Mouse (Mus musculus) left cerebral cortex, postnatal 14 days (tissue): Measurements from ENCODE around the gene Slc5a5. TPM values are rescaled to one million over a fixed set of nuclear protein-coding genes. Genes with fewer than 3 reads are reported as not detected.

Experiments
- DNase-seq, 2 experiments: peaks; one replicate each; pipeline ENCODE4 v3.0.0; 2021 to 2022; ENCODE audit warnings: low spot score in 2 of 2, mixed read lengths in 1 of 2
- intact Hi-C: fragments of 180-260 bp; cut with DNase I; formaldehyde crosslinking; loops from one replicate; pipeline ENCODE4 v1.15.1; 2025
- total RNA-seq, 2 experiments: library from RNA; stranded (reverse); gene quantifications; 2 replicates each; pipeline ENCODE4 v1.2.3; 2021

Gene Slc5a5
- total RNA-seq, 2 experiments from 2014 or later, result 8.4 to 10.3 TPM

DNA sequence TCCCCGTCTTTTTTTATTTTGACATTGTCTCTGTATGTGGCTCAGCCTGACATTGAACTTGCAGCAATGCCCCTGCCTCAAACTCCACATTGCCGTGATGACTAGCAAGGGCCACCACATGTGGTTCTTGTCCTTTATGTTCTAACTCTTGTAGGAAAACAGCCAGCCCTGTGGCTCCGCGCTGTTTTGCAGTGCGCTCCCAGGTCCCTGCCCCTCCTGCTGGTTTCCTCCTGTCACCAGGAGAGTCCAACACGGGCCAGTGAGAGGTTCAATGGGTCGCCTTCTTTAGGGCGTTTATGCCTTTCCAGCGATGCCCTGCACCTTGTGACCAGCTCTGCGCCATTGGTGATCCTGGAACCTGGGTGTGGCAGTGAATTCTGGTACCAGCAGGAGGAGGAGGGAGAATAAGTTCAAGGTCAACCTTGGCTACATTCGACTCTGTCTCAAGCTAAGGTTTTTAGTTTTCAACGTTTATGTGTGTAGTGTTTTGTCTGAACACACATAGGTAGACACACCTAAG, 26.5 kb downstream of the Slc5a5 start:
- intact Hi-C loops, result no loop called here
- DNase-seq, result no peak

DNA sequence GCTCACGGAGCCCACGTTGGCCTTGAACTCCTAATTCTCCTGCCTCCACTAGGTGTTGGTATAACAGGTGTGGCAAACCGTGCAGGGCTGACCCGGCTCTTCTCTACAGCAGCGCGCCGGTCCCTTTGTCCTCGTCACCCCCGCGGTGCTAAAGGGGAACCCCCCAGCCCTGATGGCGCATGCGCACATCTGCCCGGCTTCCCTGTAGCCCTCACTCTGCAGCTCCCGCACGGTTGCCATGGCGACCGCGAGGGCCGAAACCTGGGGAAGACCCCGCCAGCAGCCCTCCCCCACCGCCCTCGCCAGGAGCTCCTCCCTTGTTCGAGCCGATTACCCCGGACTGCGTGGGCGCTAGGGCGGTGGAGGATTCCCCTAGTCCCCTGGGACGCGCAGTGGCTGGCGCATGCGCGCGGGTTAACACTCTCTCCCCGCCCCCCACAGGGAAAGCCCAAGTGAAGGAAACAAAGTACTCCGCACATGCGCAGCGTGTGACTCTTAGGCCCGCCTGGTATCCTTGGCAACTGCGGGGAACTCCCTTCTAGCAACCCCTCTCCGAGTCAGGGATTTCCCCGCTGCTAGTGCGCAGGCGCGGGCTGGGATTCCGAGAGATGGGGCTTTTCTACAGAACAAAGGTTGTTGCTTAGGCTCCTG, 27.1 kb downstream of the Slc5a5 start:
- intact Hi-C loops, result no loop called here

DNA sequence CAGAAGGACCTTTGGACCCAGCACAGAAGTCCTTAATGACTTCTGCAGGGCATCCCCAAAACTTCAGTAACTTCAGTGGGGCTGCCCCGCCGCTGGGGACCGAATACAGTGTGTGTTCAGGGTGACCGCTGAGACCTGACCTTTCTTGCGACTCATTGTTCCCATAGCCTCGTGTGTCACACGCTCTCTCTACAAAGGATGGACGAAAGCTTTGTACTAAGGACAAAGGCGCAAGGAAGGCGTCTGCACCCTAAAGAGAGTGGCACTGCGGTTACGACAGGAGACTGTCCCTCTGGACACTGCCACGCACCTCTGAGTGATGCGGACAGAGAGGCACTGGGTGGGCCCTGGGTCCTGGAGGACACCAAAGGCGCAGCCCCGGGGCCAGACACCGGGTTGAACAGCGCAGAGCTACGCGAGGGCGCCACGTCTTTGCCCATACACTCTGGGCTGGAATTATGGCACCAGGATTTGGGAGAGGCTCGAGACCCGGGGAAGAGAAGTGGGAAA, 27.8 kb downstream of the Slc5a5 start:
- no peak for DNase-seq
- intact Hi-C loops, result no loop called here

More for the DNA sequence above, 27.1 kb downstream of the Slc5a5 start:
- DNase-seq, result peak; percentile 100

DNA sequence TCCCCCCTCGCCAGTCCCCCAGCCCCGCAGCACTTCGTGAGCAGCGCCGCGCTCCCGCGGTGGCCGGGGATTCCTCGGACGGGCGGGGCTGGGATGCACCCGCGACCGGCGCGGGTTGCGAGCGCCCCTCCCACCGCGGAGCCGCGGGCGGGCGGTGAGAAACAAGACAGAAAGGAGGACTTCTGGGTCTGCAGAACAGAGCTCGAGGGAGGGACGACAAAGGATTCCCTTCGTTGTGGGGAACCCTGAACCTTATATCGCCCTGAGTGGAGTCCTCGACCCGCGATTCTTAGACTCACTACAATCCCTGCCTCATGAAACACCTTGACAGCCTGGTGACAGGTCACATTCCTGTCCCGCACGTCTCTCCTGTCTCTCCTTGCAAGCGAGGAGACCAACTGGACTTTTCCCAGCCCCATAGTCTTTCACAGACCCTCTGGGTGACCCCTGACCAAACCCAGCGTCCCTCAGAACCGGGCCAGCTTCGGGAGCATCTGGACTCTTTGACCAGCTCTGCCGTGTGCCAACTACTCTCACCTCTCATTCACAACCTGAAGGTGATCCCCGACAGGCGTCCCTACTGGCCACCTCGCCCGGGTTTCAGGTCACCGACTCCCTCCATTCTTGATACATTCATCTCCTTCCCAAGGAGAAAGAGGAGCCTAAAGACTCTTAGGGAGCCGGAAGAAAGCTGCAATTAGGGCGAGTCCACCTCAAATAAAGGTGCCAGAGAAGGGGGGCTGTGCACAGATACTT, 28.4 kb downstream of the Slc5a5 start:
- intact Hi-C loops, result no loop called here
- DNase-seq, result no peak

DNA sequence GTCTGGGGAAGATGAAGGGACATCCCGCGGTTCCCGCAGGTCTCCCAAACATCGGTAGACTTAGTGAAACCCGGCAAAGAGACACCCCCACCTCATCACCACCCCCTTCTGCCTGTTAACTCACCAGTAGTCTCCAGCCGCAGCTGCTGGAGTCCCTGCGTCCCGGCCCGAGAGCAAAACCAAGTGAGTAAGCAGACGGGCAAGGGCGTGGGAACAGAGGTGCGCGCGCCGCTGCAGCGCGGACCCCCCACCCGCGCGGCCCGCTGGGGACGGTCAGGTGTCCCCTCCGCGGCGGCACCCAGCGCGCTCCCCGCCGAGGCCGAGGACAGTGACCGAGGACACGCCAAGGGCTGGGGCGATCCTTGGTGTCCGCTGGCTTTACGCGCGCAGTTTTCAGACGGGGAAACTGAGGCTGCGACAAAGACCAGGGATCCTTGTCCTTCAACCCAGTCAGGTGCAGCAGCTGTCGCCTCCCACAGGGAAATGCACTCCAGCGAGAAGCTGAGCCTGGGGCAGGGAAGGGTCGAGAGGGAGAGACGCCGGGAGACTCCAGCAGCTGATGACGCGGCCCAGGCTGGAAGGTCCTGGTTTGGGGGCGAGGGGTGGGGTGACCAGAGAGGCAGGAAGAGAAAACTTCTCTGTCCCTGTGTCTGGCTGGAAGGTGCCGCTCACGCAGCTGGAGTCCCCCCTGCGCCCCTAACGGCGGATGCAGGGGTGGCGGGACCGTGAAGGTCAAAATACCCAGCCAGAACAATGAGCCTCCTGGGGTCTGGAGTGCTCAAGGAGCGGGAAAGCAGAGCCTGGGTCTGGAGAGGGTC, 29.5 kb downstream of the Slc5a5 start, which contains the start of gene Kcnn1:
Kcnn1 (minus strand) TSS at position 435 of the 818 bp plus-strand sequence.
- intact Hi-C loops, result no loop called here
- no peak for DNase-seq

DNA sequence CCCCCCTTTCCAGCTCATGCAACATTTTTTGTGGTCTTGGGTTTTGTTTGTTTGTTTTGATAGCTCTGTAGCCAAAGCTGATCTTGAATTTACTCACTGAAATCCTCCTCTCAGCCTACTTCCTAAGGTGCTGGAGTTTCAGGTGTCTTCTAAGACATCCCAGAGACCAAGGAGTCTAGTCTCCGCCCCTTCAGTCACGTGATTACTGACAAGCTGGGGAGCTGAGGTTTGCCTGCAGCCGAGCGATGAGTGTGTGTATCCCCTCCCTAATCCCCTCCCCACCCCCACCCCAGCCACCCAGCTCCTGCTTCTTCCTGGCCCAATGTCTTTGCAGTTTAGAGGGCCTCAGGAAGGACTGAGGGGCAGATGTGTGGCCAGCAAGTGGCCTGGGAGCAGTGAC, 35.0 kb downstream of the Slc5a5 start:
- intact Hi-C loops, result no loop called here
- DNase-seq, result no peak

DNA sequence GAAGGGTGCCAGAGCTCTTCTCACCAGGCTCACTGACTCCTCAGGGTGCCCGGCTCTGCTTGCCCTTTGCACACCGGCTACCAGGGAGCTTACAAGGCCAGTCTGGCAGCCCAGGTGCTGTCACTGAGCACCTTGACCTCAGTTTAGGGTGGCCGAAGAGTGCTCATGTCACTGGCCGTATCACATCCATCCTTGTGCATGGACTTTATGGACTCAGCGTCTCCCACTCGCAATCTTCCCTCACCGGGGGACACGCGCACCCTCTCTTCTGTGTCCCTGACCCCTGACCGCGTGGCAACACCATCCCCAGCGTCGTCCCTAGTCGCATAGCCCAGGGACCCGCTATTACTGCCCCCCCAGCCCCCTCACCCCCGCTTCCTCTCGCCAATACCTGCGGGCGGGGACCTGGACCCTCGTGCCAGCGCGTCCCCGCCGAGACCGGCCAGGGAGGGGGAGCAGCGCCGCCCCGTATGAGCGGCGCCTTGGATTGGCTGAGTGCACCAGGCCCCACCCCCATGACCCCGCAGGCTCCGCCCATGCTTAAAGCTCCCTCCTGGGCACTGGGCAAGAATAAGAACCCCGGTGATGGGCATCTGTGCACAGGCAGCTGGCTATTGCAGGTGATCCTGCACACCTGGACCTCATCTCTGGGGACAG, 35.9 kb downstream of the Slc5a5 start:
- intact Hi-C loops, result no loop called here
- peak; percentile 62 to 77 for DNase-seq

DNA sequence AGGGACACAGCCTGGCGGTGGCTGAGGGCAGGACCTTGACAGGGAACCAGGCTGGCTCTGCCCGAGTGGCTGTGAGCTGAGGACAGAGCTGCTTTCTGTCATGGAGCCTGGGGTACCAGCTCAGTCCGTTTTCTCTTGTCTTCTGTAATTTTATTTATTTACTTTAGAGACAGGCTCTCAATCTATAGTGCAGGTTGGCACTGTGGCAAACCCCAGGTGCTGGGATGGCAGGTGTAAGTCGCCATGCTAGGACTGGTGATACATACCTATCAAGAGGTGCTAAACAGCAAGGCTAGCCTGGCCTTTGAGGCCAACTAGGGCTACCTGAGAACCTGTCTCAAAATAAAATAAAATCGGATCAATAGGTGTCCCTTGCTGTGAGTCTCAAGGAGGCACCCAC, 36.5 kb downstream of the Slc5a5 start:
- DNase-seq, result no peak
- intact Hi-C loops, result no loop called here

DNA sequence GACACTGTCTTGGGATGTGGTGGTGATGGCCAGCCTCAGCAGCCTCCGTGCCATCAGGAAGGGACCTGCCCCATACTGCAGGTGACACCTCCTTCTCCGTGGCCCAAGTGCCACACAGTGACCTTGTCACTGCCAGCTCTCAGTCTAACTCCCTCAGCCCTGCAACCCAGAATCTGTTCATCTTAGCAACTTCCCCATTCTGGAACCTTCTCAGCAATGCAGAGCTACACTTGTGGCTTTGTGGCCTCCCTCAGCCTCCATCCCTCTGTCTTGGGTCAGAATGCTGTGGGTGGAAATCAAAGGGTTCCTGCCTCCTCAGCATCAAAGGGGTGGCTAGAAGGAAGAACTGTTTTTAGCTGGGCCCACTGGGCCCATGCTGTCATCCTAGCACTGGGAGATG, 38.7 kb downstream of the Slc5a5 start:
- DNase-seq, result no peak
- intact Hi-C loops, result no loop called here

DNA sequence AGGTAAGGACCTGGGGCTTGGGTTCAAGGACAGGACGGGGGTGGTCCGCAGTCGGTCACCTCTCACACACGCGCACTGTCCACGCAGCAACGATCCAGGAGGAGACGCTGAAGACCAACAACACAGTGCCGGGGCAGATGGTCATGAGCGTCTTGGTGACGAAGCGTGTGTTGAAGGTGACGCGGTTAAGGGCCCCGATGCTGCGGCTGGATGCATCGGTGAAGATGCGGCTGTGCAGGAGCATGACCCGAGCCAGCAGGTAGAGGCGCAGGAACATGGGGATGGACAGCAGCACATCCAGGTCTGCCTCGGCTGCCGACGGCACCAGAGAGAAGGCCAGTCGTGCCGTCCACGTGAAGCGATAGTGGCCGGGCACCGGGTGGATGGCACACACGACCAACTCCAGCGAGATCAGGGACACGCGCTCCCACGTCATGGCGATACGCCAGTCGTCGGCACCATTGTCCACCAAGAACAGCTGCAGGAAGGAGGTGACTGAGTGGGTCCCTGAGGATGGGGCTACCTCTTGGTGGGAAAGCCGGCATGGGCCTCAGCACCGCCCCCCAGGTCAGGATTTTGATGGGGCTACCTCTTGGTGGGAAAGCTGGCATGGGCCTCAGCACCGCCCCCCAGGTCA, 39.8 kb downstream of the Slc5a5 start:
- intact Hi-C loops, result no loop called here
- no peak for DNase-seq

DNA sequence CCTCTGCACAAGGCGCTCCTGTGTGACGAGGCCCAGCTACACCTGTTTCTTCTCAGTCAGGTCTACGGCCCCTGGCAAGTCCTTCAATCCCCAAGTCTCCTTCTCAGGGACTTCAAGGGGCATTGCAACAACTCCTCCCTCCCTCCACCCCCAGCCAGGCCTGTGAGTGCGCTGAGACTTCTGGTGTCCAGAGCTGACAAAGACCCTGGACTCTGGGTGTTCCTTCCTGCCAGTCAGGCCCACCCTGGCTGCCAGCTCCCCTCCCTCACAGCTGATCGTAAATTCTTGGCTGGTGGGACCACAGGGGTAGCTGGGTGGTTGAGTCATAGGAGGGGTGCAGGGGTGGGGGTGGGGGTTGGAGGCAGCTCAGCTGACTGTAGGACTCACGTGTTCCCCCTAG, 40.7 kb downstream of the Slc5a5 start:
- no peak for DNase-seq
- intact Hi-C loops, result no loop called here

DNA sequence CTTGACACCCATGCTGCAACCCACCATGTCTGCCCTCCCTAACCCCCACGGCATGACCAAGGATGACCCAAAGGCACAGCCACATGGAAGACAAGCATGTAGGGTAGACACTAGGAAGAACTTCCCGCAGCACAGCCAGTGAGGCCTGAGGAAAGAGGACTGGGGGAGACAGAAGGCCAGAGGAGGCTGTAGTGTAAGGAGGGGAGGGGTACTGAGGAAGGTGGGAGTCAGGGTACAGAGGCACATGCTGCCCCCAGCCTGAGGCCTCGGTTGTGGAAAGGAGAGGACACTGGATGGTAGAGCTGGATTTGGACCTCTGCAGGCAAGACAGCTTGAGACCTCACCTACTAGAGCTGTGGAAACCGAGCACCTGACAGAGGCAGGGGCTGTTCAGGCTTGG, 41.6 kb downstream of the Slc5a5 start:
- intact Hi-C loops, result no loop called here

DNA sequence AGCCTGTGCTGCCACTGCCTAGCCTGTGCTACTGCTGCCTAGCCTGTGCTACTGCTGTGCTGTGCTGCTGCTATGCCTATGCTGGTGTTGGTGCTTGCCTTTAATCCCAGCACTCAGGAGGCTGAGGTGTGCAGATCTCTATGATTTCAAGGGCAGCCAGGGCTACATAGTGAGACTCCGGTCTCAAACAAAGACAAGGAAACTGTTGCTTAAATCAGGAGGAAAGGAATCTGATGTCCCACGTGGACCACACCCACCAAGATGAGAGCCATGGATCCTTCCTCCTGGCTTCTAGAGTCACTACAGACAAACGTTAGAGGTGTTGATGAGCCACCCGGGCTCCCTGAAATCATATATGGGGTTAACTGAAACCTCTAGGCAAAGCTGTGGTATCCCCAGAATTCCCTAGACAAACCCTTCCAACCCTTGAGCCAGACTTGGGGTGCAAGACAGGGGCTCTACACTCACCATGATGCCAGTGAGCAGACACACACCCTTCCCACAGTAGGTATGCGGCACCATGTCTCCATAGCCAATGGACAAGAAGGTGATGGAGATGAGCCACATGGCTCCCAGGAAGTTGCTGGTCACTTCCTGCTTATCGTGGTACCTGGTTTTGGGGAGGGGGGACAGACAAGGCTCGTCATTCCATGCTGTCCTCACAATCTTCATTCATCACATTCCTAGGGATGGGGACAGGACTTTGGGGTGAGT, 42.3 kb downstream of the Slc5a5 start:
- intact Hi-C loops, result no loop called here

More for the DNA sequence above, 41.6 kb downstream of the Slc5a5 start:
- no peak for DNase-seq

DNA sequence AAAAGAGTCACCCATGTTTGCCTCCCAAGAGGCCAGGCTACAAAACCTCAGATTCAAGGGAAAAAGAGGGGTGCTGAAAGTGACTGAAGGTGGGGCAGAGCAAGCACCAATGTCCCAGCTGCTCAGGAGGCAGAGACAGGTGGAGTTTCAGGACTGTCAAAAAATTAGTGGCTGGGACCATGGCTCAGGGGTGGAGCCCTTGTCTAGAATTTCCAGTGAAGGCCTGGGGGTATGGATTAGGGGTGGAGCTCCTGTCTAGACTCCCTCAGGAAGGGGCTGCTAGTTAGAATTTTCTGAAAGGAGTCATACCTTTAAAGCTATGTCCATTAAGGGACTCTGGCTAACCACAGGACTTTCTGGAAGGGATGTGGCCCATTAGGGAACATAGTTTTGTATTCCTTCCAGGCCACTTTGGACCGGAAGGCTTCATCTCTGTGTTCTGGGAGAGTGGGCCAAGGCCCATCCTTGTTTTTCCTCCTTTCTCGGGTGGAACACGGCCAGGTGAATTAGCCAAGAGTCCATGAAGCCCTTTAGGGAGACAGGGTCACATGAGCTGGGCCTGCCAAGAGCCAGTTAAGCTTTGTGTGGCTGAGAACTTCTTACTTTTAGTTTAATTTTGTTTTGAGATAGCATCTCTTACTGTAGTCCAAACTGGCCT, 43.1 kb downstream of the Slc5a5 start:
- DNase-seq, result no peak
- intact Hi-C loops, result no loop called here

More for the DNA sequence above, 42.3 kb downstream of the Slc5a5 start:
- DNase-seq, result no peak

DNA sequence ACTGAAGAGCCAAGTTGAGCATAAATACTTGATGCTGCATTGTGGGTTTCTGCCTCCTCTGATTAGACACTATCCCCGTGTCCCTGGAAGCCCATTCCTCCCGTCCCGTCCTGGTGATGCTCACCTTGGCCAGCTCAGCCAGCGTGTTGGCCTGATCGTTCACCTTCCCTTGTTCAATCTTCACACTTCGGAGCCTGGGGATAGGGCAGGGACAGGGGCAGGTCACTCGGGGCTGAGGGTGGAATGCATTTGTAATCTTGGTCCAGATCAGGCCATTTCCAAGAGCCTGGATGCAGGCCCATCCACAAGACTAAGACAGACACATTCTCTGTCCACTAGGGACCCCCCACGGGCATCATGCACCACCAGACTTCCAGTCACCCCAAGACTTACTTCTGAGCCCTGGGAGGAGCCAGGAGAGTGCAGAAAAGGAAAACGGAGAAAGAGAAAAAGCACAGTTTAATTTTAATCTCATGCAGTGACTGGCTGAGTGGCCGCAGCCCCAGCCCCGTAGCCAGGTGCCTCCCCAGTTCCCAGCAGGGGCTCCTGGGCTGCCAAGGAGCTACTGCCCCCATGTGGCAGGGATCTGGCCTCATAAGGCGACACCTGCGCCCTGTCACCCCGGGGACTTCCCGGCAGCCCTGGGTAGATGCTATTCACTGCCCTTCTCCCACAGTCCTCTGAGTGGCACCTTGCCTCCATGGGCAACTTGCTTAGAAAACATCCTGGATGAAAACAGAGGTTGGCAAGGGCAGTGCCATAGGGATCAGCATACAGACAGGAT, 46.0 kb downstream of the Slc5a5 start:
- intact Hi-C loops, result no loop called here
- DNase-seq, result no peak

DNA sequence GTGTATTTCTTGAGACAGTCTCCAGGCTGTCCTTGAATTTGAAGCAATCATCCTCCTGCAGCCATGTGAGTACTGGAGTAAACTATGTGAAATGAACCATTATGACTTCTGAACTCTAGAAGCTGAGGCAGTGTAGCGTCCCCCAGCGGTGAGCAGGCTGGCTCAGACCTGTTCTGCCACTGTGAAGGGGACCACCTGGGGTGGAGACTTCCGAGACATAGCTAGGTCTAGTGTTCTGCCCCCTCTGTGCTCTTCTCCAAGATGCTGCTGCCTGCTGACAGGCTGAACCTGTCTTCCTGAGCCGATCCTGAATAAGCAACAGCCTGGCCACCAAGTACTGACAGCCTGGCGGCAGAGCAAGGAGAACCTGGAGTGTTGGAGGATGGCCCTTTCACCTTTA, 47.4 kb downstream of the Slc5a5 start:
- no peak for DNase-seq
- intact Hi-C loops, result no loop called here

DNA sequence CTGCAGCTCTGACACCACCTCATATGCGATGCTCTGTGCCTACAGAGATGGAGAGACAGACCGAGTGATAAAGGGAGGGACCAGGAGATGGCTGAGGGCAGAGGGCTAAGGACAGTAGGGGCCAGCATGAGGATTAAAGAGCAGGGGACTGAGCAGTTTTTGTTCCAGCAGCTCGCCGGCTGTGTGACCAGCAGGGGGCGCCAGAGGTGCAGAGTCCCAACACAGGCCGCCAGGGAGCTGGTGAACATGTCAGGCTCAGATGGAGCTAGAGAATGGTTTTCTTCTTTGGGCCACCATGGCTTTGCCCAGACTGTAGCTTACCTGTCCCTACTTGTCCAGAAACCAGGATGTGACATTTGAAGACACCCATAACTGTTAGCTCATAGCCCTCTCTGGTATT, 48.0 kb downstream of the Slc5a5 start:
- DNase-seq, result peak; percentile 89 to 90
- intact Hi-C loops, result loop anchor here (1.0 to 5.0 kb wide), 2 partner anchors 25 to 77 kb away; no protein-coding TSS in a partner anchor
